Mouse (Mus musculus) limb, embryonic 13.5 days (tissue): ENCODE measurements around the gene Unk. TPM values are rescaled to one million over a fixed set of nuclear protein-coding genes. Genes with fewer than 3 reads are reported as not detected.

Experiments used
- ATAC-seq: fragments of 200-750 bp; cut with Nextera tagmentation; 2 replicates; pipeline ENCODE4 v1.8.0; 2017; ENCODE audit warnings: low read depth, moderate number of reproducible peaks, moderate TSS enrichment; ENCODE audit not compliant: low FRiP score
- H3K27ac ChIP-seq: fragments of 300-500 bp; sonication (generic); 2 replicates; pipeline ENCODE4 v1.5.1; 2015; ENCODE audit warnings: inconsistent platforms, mild to moderate bottlenecking, moderate library complexity
- H3K27me3 ChIP-seq: fragments of 300-500 bp; sonication (generic); 2 replicates; pipeline ENCODE4 v1.6.1; 2015; ENCODE audit warnings: mild to moderate bottlenecking, inconsistent platforms
- H3K36me3 ChIP-seq: fragments of 300-500 bp; sonication (generic); 2 replicates; pipeline ENCODE4 v1.6.1; 2015; ENCODE audit warnings: inconsistent platforms, mild to moderate bottlenecking, moderate library complexity
- H3K4me1 ChIP-seq: fragments of 300-500 bp; sonication (generic); 2 replicates; pipeline ENCODE4 v1.6.1; 2015; ENCODE audit warnings: inconsistent platforms
- H3K4me2 ChIP-seq: fragments of 300-500 bp; sonication (generic); replicated peaks from 2 replicates; pipeline ENCODE4 v1.6.1; 2015; ENCODE audit warnings: inconsistent platforms, mild to moderate bottlenecking, moderate library complexity
- H3K4me3 ChIP-seq: fragments of 300-500 bp; sonication (generic); 2 replicates; pipeline ENCODE4 v1.5.1; 2015; ENCODE audit warnings: moderate library complexity, mild to moderate bottlenecking, inconsistent platforms
- H3K9ac ChIP-seq: fragments of 300-500 bp; sonication (generic); 2 replicates; pipeline ENCODE4 v1.6.1; 2015; ENCODE audit warnings: mild to moderate bottlenecking, inconsistent platforms
- H3K9me3 ChIP-seq: fragments of 300-500 bp; sonication (generic); 2 replicates; pipeline ENCODE4 v1.6.1; 2016; ENCODE audit warnings: inconsistent platforms
- WGBS: fragments of 180-500 bp; shearing (Covaris S2); methylation state at CpG from one replicate; pipeline ENCODE4 v1.1.7; 2015; 5-methylcytosine and 5-hydroxymethylcytosine counted together
- polyA plus RNA-seq: library from polyadenylated mRNA; unstranded; fragments of >200 nt; fragmentation: Nextera tagmentation; extraction: Ambion mirVana; gene quantifications from 2 replicates; pipeline ENCODE4 v1.2.1, GENCODE M21; 2015

Gene Unk
- 39.4 and 44.8 TPM in 2 replicates for polyA plus RNA-seq

DNA sequence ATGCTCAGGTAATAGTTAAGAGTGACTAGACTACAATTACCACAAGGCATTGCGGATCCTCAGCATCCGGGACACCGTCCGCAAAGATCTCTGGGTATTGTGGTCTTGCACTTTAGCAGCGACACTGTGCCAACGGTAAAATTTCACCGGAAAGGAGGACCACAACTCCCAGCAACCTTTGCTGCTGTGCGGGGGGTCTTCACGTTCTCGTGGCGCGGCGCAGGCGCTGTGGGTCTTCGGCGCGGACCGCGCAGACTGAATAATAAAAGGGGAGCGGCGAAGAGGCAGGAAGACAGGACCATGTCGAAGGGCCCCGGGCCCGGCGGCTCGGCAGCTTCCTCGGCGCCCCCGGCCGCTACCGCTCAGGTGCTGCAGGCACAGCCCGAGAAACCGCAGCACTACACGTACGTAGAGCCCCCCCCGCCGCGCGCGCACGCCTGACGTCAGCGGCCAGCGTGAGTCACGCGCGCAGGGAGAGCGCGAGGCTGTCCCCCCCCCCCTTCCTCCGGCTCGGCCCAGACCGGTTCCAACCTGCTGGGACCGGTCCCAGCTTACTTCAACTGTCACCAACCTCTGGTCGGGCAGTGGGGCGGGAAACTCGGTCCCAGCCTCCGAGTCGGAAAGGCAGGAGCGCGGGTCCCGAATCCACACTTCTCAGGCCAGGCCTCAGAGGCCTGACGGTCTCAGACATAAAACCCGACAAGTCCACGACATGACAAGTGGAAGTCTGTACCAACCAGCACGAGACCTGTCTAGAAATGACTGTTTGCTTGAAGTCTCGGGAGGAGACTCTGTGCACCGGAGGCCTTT lies at the start of gene Unk:
Gene Unk, plus strand, starts transcription at position 235 of the 810 bp plus-strand sequence.
- H3K4me2 ChIP-seq: peak within 1 kb of the TSS; percentile 96
- peaks cover 29% of the 10 kb centered on the region for H3K4me1 ChIP-seq
- H3K27me3 ChIP-seq: no peaks in the 10 kb centered on the region
- peak within 1 kb of the TSS; percentile 91 for H3K9ac ChIP-seq
- ATAC-seq: peak; percentile 94
- peaks cover 14% of the 10 kb centered on the region for H3K36me3 ChIP-seq
- peak within 1 kb of the TSS; percentile 100 for H3K27ac ChIP-seq
- H3K4me3 ChIP-seq: peak within 1 kb of the TSS; percentile 71
- WGBS: under 1% methylated on average over 67 of the region's 67 CpGs
- no peaks in the 10 kb centered on the region for H3K9me3 ChIP-seq

- no peak for ATAC-seq
- WGBS: 88% methylated on average over 15 of the region's 15 CpGs
- no peaks in the 10 kb centered on the region for H3K36me3 ChIP-seq
- H3K9me3 ChIP-seq: no peaks in the 10 kb centered on the region
- no peaks in the 10 kb centered on the region for H3K4me1 ChIP-seq
- peaks cover 19% of the 10 kb centered on the region for H3K27me3 ChIP-seq
- no peak overlapping the region for H3K9ac ChIP-seq
- H3K4me2 ChIP-seq: no peak overlapping the region
- H3K27ac ChIP-seq: no peak overlapping the region
- no peak overlapping the region for H3K4me3 ChIP-seq
Measured at GRCm38 (mm10) chr11:115982472-115982871, 47.6 kb upstream of the Unk start.

- Histone ChIP-seq H3K4me1 (no peaks in the 10 kb centered on the region), H3K4me3 (no peak overlapping the region), H3K9me3 (no peaks in the 10 kb centered on the region), H3K27ac (no peak overlapping the region), H3K36me3 (no peaks in the 10 kb centered on the region), H3K4me2 (no peak overlapping the region), H3K27me3 (peaks cover 15% of the 10 kb centered on the region), H3K9ac (no peak overlapping the region)
- WGBS: 85% methylated on average over 8 of the region's 8 CpGs
- ATAC-seq: no peak
Measured at GRCm38 (mm10) chr11:115983291-115983690, 46.8 kb upstream of the Unk start.

GRCm38 (mm10) chr11:115989686-115990085 lies 40.4 kb upstream of the Unk start:
- H3K9ac ChIP-seq: no peak overlapping the region

GRCm38 (mm10) chr11:115992098-115992497 lies 38.0 kb upstream of the Unk start:
- WGBS: 61% methylated on average over 4 of the region's 4 CpGs
- Histone ChIP-seq H3K27me3 (peaks cover 25% of the 10 kb centered on the region), H3K27ac (no peak overlapping the region), H3K36me3 (no peaks in the 10 kb centered on the region), H3K9ac (no peak overlapping the region), H3K4me2 (no peak overlapping the region), H3K9me3 (no peaks in the 10 kb centered on the region), H3K4me3 (no peak overlapping the region), H3K4me1 (no peaks in the 10 kb centered on the region)
- ATAC-seq: no peak

More at GRCm38 (mm10) chr11:115989686-115990085, 40.4 kb upstream of the Unk start:
- no peak for ATAC-seq
- Histone ChIP-seq H3K4me2 (peak overlapping the region; percentile 39), H3K27me3 (peaks cover 30% of the 10 kb centered on the region), H3K4me3 (peak overlapping the region; percentile 15; the same call in 1 of the 2 replicates), H3K27ac (no peak overlapping the region), H3K9me3 (no peaks in the 10 kb centered on the region), H3K36me3 (no peaks in the 10 kb centered on the region), H3K4me1 (no peaks in the 10 kb centered on the region)
- 25% methylated on average over 15 of the region's 15 CpGs for WGBS

GRCm38 (mm10) chr11:115995256-115995655 lies 34.9 kb upstream of the Unk start:
- WGBS: 88% methylated on average over 3 of the region's 3 CpGs
- Histone ChIP-seq H3K27ac (no peak overlapping the region), H3K9ac (no peak overlapping the region), H3K9me3 (no peaks in the 10 kb centered on the region), H3K27me3 (peaks cover 14% of the 10 kb centered on the region), H3K4me3 (no peak overlapping the region), H3K4me2 (no peak overlapping the region), H3K36me3 (no peaks in the 10 kb centered on the region), H3K4me1 (0 out of 2 replicates have a peak, but pooled peaks cover 5% of the 10 kb centered on the region)
- no peak for ATAC-seq

- ATAC-seq: no peak
- Histone ChIP-seq H3K36me3 (no peaks in the 10 kb centered on the region), H3K9me3 (no peaks in the 10 kb centered on the region), H3K4me1 (0 out of 2 replicates have a peak, but pooled peaks cover 5% of the 10 kb centered on the region), H3K27me3 (peaks cover 12% of the 10 kb centered on the region; the same call in 1 of the 2 replicates), H3K4me2 (no peak overlapping the region), H3K9ac (no peak overlapping the region), H3K27ac (no peak overlapping the region), H3K4me3 (no peak overlapping the region)
- 70% methylated on average over 4 of the region's 4 CpGs for WGBS
Measured at GRCm38 (mm10) chr11:115997047-115997446, 33.1 kb upstream of the Unk start.

GRCm38 (mm10) chr11:115997662-115998061 lies 32.5 kb upstream of the Unk start:
- no peaks in the 10 kb centered on the region for H3K9me3 ChIP-seq
- no peak overlapping the region for H3K4me2 ChIP-seq
- no peaks in the 10 kb centered on the region for H3K36me3 ChIP-seq
- peaks cover 12% of the 10 kb centered on the region; the same call in 1 of the 2 replicates for H3K27me3 ChIP-seq
- no peak overlapping the region for H3K27ac ChIP-seq
- H3K9ac ChIP-seq: no peak overlapping the region
- no peak for ATAC-seq
- WGBS: 72% methylated on average over 5 of the region's 5 CpGs
- H3K4me3 ChIP-seq: no peak overlapping the region
- H3K4me1 ChIP-seq: 0 out of 2 replicates have a peak, but pooled peaks cover 5% of the 10 kb centered on the region

GRCm38 (mm10) chr11:115999027-115999426 lies 31.1 kb upstream of the Unk start:
- ATAC-seq: no peak
- WGBS: 80% methylated on average over 7 of the region's 7 CpGs
- H3K9ac ChIP-seq: no peak overlapping the region
- 0 out of 2 replicates have a peak, but pooled peaks cover 5% of the 10 kb centered on the region for H3K4me1 ChIP-seq
- H3K4me2 ChIP-seq: no peak overlapping the region
- no peaks in the 10 kb centered on the region for H3K9me3 ChIP-seq
- peaks cover 9% of the 10 kb centered on the region; the same call in 1 of the 2 replicates for H3K27me3 ChIP-seq
- no peaks in the 10 kb centered on the region; the same call in 1 of the 2 replicates for H3K36me3 ChIP-seq
- H3K27ac ChIP-seq: no peak overlapping the region
- H3K4me3 ChIP-seq: no peak overlapping the region

- Histone ChIP-seq H3K9me3 (no peaks in the 10 kb centered on the region), H3K4me3 (no peak overlapping the region), H3K4me1 (peaks cover 8% of the 10 kb centered on the region), H3K9ac (no peak overlapping the region), H3K36me3 (no peaks in the 10 kb centered on the region; the same call in 1 of the 2 replicates), H3K4me2 (0 out of 2 replicates have a peak overlapping the region, but pooled peaks have one; percentile 17), H3K27me3 (peaks cover 9% of the 10 kb centered on the region; the same call in 1 of the 2 replicates), H3K27ac (no peak overlapping the region)
- ATAC-seq: no peak
- WGBS: 14% methylated on average over 14 of the region's 14 CpGs
Measured at GRCm38 (mm10) chr11:115999538-116000143, 30.5 kb upstream of the Unk start.

GRCm38 (mm10) chr11:116000607-116001006 lies 29.5 kb upstream of the Unk start:
- ATAC-seq: no peak
- H3K9ac ChIP-seq: no peak overlapping the region
- no peak overlapping the region for H3K4me3 ChIP-seq
- no peak overlapping the region for H3K4me2 ChIP-seq
- 58% methylated on average over 10 of the region's 10 CpGs for WGBS
- H3K4me1 ChIP-seq: peaks cover 18% of the 10 kb centered on the region
- H3K36me3 ChIP-seq: no peaks in the 10 kb centered on the region; the same call in 1 of the 2 replicates
- H3K27me3 ChIP-seq: peaks cover 9% of the 10 kb centered on the region; the same call in 1 of the 2 replicates
- H3K27ac ChIP-seq: no peak overlapping the region
- H3K9me3 ChIP-seq: no peaks in the 10 kb centered on the region

DNA sequence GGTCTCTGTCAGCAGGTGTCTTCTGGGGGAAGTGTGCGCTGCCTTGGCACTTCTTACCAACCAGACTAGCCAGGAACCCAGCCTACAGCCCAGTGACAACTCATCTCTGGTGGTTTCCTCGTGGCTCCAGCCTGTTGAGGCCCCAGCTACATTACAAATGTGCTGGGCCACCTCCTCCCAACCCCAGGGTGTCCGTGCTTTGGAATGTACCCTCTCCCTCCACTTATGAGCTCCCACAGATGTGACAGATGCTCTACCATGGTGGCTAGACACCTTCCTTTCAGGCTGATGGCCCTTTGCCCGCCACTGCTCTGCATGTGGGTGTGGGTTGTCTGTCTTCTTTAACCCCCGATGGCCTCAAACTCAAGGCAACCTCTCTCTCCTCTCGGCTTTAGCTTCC lies 28.4 kb upstream of the Unk start:
- no peak overlapping the region for H3K9ac ChIP-seq
- WGBS: 69% methylated on average over 6 of the region's 6 CpGs
- no peak overlapping the region for H3K27ac ChIP-seq
- H3K36me3 ChIP-seq: peaks cover 7% of the 10 kb centered on the region
- H3K4me1 ChIP-seq: peaks cover 22% of the 10 kb centered on the region
- no peak overlapping the region for H3K4me3 ChIP-seq
- ATAC-seq: no peak
- H3K4me2 ChIP-seq: no peak overlapping the region
- no peaks in the 10 kb centered on the region for H3K9me3 ChIP-seq
- H3K27me3 ChIP-seq: peaks cover 9% of the 10 kb centered on the region; the same call in 1 of the 2 replicates
